Mouse (Mus musculus): ENCODE data around the gene Tubgcp2.

The Tubgcp2 gene

DNA sequence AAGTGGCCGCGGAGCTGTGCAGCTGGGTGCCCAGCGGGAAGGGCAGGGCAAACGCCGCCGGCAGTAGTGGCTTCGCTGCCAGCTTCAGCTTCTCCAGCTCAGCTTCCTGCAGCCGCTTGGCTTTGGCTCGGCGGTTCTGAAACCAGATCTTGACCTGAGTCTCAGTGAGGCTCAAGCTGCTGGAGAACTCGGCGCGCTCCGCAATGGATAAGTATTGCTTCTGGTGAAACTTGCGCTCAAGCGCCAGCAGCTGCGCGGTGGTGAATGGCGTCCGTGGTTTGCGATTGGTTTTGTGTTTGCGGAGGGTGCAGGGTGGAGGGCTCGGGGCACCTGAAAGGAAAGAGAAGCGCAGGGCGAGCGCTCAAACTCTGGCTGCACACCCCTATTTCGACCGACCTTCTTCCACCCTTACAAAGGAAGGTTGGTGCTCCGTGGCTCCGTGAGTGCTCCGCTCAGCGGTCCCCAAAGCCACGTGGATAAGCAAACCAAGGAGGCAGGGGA, 11.4 kb upstream of the Tubgcp2 start:
- no peak for DNase-seq (ENCODE audit: low spot score)

DNA sequence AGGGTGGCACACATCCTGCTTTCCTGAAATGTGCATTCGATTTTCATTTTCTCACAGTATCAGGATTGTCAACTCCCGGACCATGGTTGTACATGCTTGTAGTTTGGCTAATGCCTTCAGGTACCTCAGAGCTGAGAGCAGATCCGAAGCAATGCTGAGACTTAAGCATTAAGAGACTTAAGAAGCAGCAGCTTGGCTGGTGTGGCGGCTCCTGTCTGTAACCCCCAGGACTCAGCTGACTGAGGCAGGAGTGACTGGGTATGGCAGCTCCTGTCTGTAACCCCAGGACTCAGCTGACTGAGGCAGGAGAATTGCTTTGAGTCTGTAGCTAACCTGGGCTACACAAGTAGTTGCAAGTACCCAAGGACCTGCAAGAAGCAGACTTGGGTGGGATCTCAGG, 9.1 kb upstream of the Tubgcp2 start:
- DNase-seq (ENCODE audit: low spot score) = no peak

DNA sequence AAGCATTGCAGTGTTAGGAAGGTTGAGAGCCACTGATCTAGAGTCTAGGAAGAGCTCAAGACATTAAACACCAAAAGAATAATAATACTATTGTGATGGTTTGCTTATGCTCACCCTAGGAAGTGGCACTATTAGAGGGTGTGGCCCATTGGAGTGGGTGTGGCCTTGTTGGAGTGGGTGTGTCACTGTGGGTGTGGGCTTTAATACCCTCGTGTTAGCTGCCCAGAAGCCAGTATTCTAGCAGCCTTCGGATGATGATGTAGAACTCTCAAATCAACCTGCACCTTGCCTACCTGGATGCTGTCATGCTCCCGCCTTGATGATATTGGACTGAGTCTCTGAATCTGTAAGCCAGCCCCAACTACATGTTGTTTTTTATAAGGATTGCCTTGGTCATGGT, 6.3 kb upstream of the Tubgcp2 start:
- DNase-seq (ENCODE audit: low spot score) = no peak

- DNase-seq (ENCODE audit: low spot score) = no peak
Measured at GRCm38 (mm10) chr7:140037171-140037555, 694 bp upstream of the Tubgcp2 start.

GRCm38 (mm10) chr7:140035456-140035855, 1.0 kb downstream of the Tubgcp2 start:
- DNase-seq (ENCODE audit: low spot score) = no peak

GRCm38 (mm10) chr7:140033386-140033785, 3.1 kb downstream of the Tubgcp2 start:
- DNase-seq (ENCODE audit: low spot score) = no peak

GRCm38 (mm10) chr7:140032366-140032765, 4.1 kb downstream of the Tubgcp2 start:
- no peak for DNase-seq (ENCODE audit: low spot score)

DNA sequence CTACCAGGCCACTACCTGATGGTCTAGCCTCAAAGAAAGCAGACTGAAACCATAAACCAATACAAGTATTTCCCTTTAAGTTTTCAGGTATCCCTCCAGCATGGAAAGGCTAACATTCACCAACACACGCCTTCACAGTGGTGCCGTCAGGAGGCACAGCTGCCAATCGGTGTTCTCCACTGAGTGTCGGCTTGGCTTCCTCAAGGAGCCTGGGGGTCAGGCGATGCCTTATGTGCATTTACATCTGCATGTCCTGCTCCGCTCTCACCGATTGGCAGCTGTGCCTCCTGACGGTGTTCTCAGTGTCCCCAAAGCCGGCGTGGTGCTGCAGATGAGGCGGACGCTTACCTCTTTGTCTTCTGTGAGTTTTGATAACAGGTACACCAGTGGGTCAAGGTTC, 4.7 kb downstream of the Tubgcp2 start:
- DNase-seq (ENCODE audit: low spot score) = no peak

DNA sequence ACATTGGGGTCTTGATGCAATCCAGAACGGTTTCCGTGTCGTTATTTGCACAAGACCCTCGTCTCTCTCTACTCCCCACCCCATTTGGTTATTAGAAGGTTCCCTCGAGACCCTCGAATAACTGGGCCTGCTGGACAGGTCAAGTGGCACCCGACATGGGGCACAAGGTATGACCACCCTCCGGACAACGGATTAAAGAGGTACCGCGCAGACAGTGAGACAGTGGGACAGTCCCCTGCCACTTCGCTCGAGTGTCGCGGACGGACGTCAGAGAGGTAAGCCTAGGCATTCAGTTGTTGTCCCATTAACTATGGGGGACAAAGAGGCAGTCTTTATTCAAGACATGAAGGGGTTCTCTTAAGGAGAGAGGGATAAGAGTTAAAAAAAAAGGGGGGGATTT, 25.1 kb downstream of the Tubgcp2 start:
- DNase-seq (ENCODE audit: low spot score) = no peak

DNA sequence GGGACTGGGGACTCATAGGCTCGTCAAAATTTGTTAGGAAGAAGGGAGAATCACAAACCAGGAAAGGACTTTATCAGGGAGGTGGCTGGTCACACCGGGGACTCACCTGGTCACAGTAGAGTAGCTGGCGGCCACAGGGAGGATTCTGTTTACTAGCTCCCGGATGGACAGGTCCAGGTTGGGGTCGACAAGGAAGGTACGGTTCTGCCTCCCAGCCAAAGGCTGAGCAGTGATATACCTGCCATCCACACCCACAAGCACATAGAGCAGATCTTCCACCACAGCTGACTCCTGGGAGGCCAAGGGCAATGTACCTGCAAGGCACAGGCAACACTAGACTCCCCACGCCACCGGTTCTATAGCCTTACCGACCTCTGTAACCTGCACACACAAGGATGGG, 28.7 kb downstream of the Tubgcp2 start:
- no peak for DNase-seq (ENCODE audit: low spot score)

DNA sequence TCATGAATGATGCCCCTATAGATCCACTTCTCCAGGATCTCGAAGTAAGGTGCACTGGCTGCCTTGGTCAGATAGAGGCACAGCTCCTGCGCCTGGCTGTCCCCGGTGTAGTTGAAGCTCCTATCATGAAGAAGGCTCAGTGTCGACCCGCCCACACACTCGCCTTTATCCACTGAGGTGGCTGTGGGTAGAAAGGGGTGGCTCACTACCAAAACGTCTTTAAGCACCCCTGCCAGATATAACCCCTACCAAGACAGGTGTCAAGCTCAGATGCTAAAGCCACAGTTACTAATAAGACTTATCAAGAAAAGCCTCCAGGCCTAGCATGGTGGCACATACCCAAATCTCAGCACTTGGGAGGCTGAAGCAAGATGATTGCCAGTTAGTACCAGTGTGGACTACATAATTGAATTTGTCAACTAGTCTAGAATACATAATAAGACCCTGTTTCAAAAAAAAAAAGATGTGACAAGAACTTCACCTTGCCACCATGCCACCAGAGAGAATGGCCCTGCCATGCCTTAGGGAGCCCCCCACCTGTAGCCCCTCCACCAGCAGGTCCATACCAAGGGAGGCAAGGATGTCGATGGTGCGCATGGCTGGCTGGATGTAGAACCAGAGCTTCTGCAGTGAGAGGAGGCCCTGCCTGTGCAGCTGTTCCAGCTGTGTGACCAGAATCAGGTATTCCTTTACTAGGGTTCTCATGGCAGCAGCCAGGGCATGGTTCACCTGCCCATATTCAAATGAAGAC, 29.4 kb downstream of the Tubgcp2 start:
- no peak for DNase-seq (ENCODE audit: low spot score)

DNA sequence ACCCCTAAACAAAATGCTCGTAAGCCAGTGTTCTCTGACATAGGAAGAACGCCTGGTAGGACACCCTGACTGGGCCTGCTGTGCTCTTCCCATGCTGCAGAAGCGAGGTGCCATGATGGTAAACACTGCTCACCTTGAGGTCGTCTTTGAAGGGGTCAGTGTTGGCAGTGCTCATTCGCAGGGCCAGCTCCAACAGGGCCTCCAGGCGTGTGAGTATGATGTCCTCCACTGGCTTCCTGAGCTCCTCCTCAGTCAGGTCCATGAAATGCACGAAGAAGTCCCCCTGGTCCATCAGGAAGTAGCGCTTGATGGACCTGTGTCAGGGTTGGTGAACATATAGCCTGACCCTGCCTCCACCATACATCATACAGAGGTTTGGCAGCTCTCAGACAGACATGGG, 31.8 kb downstream of the Tubgcp2 start:
- DNase-seq (ENCODE audit: low spot score) = no peak

- DNase-seq (ENCODE audit: low spot score) = no peak
Measured at GRCm38 (mm10) chr7:140001086-140001740, 35.3 kb downstream of the Tubgcp2 start.

DNA sequence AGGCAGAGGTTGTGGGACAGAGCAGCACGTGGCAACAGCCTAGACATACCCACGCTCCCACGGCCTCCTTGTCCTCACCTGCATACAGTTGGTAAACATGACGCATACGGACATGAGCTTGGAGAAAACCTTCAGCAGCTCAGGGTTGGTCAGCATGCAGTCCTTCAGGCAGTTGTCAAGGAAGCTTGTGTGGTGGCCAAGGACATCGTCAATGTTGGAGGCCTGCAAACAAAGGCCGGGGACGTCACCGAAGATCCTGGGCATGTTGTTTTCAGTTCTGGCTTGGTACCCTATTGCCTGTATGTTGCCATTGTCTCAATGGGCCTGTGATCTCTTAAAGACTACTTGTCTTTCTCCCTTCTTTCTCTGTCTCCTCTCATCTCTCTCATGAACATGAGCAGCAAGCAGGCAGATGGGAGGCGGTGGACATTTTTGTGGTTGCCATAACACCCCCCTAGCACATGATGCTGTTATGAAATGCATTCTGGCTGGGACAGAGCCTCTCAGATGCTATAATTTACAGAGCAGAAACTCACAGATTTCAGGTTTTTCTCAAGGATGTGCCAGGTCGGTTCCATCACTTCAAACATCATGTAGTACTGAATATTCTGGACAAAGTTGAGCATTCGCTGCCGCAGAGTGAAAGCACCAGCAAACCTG, 37.6 kb downstream of the Tubgcp2 start:
- DNase-seq (ENCODE audit: low spot score) = no peak

DNA sequence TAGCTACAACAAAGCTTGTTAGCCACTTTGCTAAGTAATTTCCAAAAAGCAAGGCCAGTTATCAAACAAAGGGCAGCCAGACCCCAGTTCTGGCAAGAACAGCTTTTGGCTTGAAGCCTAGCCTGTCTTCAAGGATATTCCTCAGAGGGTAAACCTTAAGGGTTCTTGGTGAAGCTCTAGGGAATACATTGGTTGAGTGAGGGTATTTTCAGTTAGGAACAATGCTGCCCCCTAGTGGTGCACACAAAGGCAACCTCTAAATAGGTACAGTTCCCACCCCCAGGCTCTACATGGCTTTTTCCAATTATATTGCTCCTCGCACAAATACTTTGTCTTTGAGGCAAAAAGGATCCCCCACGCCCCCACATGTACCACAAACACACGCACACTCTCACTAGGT, 41.8 kb downstream of the Tubgcp2 start:
- DNase-seq (ENCODE audit: low spot score) = peak; percentile 37

- DNase-seq (ENCODE audit: low spot score) = no peak
Measured at GRCm38 (mm10) chr7:139994202-139994601, 42.3 kb downstream of the Tubgcp2 start.

DNA sequence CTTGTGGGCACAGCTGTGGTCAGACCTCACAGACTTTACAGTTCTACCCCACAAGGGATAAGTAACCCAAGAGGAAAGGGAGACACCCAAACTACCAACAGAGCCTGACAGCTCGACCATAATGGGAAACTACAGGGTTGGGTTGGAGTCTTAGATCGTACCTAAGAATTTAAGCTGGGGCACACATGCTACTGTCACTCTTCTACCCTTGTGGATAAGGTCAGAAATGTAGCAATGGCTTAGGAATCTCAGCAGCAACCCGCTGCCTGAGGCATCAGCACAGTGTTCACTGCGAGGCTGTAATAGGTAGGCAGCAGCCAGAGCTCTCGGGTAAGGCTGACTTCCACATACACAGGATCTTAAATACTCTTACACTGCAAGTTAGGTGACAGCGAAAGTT, 42.9 kb downstream of the Tubgcp2 start:
- DNase-seq (ENCODE audit: low spot score) = no peak

DNA sequence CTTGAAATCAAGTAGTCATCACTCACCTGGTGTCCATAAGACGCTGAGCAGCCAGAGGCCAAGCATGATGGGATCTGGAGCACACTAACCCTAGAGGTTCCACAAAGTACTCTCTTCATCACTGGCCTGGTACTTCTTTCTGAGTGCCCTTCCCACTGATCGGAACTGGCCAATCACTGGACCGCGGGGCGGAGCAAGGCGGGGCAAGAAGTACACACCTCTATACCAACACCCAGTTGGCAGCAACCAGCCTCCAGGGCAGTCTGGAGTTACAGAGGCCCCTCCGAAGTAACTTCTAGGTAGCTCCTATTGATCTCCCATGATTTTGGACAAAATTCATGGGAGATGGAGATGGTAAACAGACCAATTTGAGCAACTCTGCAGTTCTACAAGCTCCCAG, 44.1 kb downstream of the Tubgcp2 start, which contains the start of gene Adam8:
TSS of gene Adam8 (minus strand) at position 157 of the 400 bp plus-strand sequence.
- DNase-seq (ENCODE audit: low spot score) = no peak

DNA sequence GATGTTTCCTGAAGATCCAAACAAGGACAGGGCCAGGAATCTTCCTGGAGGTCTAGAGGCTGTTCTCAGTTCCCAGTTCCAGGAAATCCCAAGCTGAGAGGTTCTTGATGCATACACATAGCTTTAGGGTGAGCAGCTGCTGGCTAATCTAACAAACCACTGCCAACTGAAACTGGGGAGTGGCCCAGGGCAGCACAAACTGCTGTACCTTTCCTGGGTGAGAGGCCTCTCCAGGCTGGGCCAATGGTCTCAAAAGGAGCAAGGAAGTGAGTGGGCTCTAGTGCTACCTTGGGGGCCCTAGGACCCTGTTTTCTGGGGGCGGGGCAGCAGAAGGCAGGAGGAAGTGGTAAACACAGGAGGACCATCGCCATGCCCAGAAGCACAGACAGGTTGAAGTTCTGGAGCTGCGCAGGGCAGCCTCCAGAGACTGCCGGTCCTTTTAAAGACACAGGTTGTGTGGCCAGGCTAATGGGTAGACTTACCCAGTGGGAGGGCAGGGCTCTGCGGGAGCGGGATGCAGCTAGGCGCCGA, 45.5 kb downstream of the Tubgcp2 start:
- DNase-seq (ENCODE audit: low spot score) = no peak

- no peak for DNase-seq (ENCODE audit: low spot score)
Measured at GRCm38 (mm10) chr7:139988272-139988671, 48.2 kb downstream of the Tubgcp2 start.

DNA sequence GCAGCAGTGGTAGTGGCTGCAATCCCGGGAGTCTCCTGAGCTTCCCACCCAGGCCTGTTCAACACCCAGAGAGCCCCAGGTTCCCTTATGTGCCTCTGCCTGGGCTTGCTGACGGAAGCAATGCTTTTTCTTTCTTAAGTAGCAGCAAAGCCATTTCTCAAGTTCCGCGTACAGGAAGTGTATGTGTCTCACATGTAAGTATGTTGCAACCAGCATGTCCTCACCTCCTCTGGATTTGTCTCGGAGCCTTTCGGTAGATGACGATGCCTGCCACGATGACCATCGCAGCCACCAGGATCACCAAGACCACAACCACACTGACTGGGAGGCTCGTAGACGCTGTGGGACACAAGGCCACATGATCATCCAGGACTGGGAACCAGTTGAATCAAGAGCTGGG, 52.0 kb downstream of the Tubgcp2 start:
- DNase-seq (ENCODE audit: low spot score) = no peak

DNA sequence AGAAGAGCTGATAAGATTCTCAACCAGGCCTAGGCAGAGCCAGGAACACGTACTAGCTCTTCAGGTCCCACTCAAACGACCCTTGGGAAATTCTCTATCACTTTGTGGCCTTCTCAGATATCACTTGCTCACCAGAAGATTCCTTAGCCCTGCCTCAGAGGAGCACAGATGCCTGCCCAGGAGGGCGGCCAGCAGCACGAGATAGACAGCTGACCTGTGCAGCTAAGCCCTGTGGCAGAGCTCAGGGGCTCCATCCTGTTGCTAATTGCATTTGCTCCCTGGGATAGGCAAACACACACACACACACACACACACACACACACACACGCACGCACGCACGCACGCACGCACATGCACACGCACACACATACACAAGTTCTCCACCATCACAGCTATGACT, 54.4 kb downstream of the Tubgcp2 start:
- DNase-seq (ENCODE audit: low spot score) = no peak

- DNase-seq (ENCODE audit: low spot score) = no peak
Measured at GRCm38 (mm10) chr7:139980778-139981177, 55.7 kb downstream of the Tubgcp2 start.

Data from spleen, adult 12 weeks (tissue).